Mouse (Mus musculus) right cerebral cortex, postnatal 25 days (tissue): ENCODE data around the gene Olfr547.
"Not testable (repeated sequence)": the region's sequence is repeated elsewhere in the genome, so short reads cannot be mapped to it uniquely, and the experiment has no call there.

Experiments used
- DNase-seq: peaks from one replicate; pipeline ENCODE4 v3.0.0; 2022

The Olfr547 gene

GRCm38 (mm10) chr7:102534449-102534848 is at the start of gene Olfr547:
TSS of gene Olfr547 (plus strand) at chr7:102534749.
- DNase-seq: no peak

- DNase-seq: not testable (repeated sequence)
Measured at GRCm38 (mm10) chr7:102484766-102485165, 49.8 kb upstream of the Olfr547 start.

GRCm38 (mm10) chr7:102486105-102486504 is 48.4 kb upstream of the Olfr547 start:
- no peak for DNase-seq

- DNase-seq: no peak
Measured at GRCm38 (mm10) chr7:102488161-102488560, 46.4 kb upstream of the Olfr547 start, which contains the start of gene Olfr544. TSS of gene Olfr544 (minus strand) at chr7:102488313.

- not testable (repeated sequence) for DNase-seq
Measured at GRCm38 (mm10) chr7:102494416-102494815, 40.1 kb upstream of the Olfr547 start.

- DNase-seq: no peak
Measured at GRCm38 (mm10) chr7:102499473-102499872, 35.1 kb upstream of the Olfr547 start, which contains the start of gene Olfr545. TSS of gene Olfr545 (minus strand) at chr7:102499573.

GRCm38 (mm10) chr7:102501986-102502385 is 32.6 kb upstream of the Olfr547 start:
- DNase-seq: no peak

GRCm38 (mm10) chr7:102506848-102507247 is 27.7 kb upstream of the Olfr547 start:
- DNase-seq: peak; percentile 59

GRCm38 (mm10) chr7:102508066-102508465 is 26.5 kb upstream of the Olfr547 start:
- no peak for DNase-seq

- no peak for DNase-seq
Measured at GRCm38 (mm10) chr7:102508666-102509065, 25.9 kb upstream of the Olfr547 start.

GRCm38 (mm10) chr7:102509726-102510125 is 24.8 kb upstream of the Olfr547 start:
- DNase-seq: no peak

GRCm38 (mm10) chr7:102511927-102512326 is 22.6 kb upstream of the Olfr547 start:
- DNase-seq: no peak

GRCm38 (mm10) chr7:102512814-102513435 is 21.6 kb upstream of the Olfr547 start:
- peak; percentile 88 for DNase-seq

GRCm38 (mm10) chr7:102514144-102514543 is 20.4 kb upstream of the Olfr547 start:
- no peak for DNase-seq

GRCm38 (mm10) chr7:102516261-102517050 is 18.1 kb upstream of the Olfr547 start:
- DNase-seq: no peak

- no peak for DNase-seq
Measured at GRCm38 (mm10) chr7:102517051-102517335, 17.6 kb upstream of the Olfr547 start.

- no peak for DNase-seq
Measured at GRCm38 (mm10) chr7:102529052-102529451, 5.5 kb upstream of the Olfr547 start.

- DNase-seq: no peak
Measured at GRCm38 (mm10) chr7:102540596-102540995, 6.0 kb downstream of the Olfr547 start, which contains the start of gene Olfr548-ps1. TSS of gene Olfr548-ps1 (plus strand) at chr7:102540896.

GRCm38 (mm10) chr7:102541251-102541650 is 6.7 kb downstream of the Olfr547 start:
- DNase-seq: no peak

- DNase-seq: no peak
Measured at GRCm38 (mm10) chr7:102549570-102549969, 15.0 kb downstream of the Olfr547 start, which contains the start of gene Olfr549. TSS of gene Olfr549 (plus strand) at chr7:102549870.

- DNase-seq: no peak
Measured at GRCm38 (mm10) chr7:102553279-102553678, 18.7 kb downstream of the Olfr547 start.

GRCm38 (mm10) chr7:102564999-102565997 is 30.7 kb downstream of the Olfr547 start, which contains the start of gene Trim21:
TSS of gene Trim21 (minus strand) at chr7:102565486.
- peak; percentile 36 for DNase-seq

- DNase-seq: no peak
Measured at GRCm38 (mm10) chr7:102566219-102566618, 31.7 kb downstream of the Olfr547 start.
